Mouse (Mus musculus): ENCODE measurements around the gene 4930455H04Rik.

4930455H04Rik gene

DNA sequence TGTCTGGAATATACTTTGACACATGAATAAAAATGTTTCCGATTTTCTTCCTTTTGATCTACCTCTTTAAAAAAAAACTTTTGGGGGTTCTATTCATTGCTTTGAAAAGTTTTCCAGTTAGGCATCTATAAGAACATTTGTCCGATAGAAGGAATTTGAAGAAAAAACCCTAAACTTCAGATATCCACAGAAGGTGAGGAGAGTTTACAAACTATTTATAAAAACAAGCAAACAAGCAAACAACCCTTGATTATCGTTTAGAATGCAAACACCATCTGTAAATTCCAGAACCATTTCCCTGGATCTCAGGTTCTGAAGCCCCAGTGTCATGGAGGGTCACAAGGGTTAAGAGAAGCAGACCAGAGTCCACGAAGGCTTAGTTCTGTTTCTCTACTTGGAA lies at the start of gene 4930455H04Rik:
Gene 4930455H04Rik (plus strand): TSS at position 301 of the 400 bp plus-strand sequence.
- no peak for DNase-seq (ENCODE audit: low spot score)

DNA sequence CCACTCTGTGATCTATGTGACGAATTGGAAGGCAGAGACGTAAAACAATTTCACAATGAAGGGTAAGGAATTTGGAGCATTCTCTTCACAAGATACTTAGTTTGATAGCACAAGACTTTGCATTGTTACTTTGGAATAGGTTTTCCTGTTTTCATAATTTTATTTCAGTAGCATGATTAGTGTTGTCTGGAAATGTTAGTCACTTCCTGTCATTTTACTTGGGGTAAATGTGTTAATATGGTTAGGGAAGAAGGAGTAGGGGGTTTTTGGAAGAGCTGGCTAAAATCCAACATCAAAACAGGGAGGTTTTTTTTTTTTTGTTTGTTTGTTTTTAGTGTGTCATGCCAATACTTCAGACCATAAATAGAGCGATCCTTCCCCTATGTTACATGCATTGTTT lies 46.5 kb upstream of the 4930455H04Rik start:
- DNase-seq (ENCODE audit: low spot score), result no peak

DNA sequence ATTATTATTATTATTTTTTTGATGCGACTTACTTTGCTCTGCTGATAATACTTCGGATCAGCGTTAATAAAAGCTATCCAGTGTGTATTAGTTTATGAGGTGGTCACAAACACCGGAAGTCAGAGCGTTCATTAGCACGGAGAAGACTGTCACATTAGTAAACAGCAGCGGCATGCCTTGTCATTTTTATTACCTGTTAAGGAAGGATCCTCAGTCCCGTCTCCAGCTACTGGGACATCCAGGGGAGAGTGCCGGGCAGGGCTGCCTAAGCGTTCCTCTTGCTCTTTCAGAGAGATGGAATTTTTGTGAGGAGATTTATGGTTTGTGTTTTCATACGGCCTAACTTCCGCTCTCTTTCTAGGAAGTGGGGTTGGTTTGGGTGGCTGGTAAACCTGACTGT lies 45.0 kb upstream of the 4930455H04Rik start:
- no peak for DNase-seq (ENCODE audit: low spot score)

DNA sequence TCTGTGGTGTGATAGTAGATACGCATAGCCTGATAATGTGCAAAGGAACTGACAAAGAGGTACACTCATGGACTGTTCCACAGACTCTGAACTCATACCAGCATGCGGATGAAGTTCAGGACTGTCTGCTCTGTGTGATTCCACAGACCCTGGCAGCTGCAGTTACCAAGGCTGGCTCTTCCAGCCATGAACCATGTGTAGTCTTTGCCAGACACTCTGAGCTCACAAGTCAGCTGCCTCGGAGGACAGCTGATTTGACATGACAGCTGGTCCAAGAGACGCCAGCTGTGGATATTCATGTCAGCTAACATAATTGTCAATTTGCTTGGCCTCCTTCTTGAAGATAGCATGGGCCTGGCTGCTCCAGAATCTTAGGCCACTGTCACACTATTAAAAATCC lies 39.1 kb upstream of the 4930455H04Rik start:
- DNase-seq (ENCODE audit: low spot score), result peak; percentile 56

DNA sequence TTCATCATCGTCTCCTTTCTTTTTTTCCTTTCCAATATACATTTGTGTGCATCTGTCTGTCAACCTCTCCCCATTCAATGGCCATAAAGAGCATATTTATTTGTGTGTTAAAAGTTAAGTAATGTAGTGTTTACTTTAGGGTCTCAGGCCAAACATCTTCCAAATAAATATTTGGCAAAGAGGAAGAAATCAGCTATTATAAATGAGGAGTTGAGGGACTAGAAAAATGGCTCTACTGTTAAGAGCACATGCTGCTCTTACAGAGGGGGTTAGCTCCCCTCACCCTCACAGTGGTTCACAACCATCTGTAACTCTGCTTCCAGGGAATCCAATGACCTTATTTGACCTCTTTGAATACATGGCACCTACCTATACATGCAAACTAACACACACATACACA lies 34.9 kb upstream of the 4930455H04Rik start:
- DNase-seq (ENCODE audit: low spot score), result no peak

DNA sequence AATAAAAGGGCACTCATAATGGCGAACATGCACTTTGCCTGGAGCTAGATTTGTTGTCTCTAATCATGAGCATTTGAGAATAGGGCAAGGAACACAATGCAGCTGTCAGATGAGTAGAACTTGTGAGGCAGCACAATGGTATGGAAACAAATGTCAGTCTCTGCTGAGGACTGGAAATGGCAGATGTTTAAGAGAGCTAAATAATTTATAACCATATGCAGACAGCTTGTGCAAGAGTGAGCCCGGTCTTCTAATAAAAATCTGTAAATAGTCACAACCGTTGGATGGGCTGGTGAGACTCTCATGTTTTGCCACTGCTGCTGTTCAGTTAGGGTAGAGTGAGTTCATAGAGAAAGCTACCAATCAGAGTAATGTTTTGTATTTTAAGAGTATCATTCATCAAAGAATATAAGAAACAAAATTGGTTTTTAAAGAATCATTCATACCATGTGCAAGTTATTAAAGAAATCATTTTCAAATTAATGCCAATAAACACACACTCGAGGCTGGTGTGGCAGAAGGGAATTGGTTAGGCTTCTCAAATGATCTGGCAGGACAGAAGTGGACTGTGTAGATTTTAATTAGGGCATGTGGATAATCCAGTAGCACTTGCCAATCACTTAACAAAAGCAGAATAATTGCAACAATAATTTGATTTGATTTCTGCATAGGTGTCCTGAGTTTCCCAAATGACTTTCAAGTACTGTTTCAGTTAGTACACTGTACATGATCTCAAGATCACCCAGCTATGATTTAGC lies 31.0 kb upstream of the 4930455H04Rik start:
- no peak for DNase-seq (ENCODE audit: low spot score)

DNA sequence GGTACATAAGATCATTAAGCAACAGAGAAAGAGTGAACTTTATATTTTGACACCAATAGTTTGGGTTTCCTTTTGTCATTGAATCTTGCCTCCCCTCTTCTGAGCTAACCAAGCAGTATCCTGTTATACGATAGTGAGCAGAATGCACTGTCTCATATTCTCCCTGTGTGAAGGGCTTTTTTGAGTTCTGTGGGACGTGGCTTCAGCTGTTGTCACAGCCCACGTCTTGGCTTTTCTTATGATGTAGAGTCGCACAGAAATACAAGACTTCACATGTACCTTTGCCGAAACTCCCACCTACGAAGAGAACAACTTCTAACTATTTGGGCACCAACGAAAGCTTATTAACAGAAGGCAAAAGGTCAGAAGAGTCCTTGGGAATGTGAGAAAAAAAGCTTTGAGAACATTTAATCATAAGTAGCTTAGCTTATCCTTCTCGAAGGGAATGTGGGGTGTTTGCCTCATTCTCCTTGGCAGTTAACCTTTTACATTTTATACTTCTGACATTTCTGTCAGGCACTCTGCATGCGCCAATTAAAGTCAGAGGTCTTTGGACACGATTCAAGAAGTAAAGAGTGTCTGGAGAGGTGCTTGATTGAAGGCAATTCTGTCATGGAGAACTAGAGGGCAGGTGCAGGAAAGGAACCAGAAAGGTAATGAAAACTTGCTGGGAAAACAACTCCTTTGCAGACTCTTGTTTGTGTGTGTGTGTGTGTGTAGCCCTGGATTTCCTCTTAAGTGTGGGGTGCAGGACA lies 27.1 kb upstream of the 4930455H04Rik start:
- DNase-seq (ENCODE audit: low spot score), result no peak

DNA sequence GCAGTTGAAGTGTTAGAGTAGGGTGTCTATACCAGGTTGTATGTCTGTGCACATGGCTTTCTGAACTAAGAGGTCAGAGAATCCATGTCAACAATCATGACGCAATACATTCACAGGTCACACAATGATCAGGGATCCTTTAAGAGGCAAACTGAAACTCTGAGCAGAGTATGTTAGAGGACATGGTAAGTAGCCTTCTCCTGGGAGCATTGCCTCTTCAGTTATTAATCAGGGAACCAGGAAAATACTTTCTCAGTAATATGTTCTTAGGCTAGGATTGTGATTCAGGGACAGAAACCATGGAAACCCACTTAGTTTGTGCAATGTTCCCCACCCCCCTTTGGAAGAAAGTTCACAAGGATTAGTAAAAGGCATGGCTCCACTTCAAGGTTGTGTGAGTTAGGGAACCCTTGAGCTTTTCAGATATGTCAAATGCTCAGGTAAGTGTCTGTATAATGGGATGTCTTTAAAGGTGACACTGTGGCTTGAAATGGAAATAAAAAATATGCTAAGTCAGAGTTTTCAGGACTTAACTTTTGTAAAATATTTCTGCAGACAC lies 26.4 kb upstream of the 4930455H04Rik start:
- no peak for DNase-seq (ENCODE audit: low spot score)

DNA sequence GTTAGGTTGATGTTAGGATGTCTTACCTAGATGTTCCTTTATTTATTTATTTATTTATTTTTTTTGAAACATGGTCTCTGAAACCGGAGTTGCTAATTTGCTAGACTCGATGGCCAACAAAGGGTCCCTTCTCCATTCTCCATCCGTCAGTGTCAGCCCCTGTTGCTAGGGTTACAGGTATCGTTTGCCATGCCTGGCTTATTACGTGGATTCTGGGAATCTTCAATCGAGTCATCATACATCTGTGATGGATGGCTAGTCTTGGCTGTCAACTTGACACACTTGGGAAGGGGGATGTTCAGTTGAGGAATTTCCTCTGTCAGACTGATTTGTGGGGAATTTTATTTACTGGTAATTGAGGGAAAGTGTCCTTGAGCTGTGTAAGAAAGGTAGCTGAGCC lies 25.3 kb upstream of the 4930455H04Rik start:
- DNase-seq (ENCODE audit: low spot score), result no peak

DNA sequence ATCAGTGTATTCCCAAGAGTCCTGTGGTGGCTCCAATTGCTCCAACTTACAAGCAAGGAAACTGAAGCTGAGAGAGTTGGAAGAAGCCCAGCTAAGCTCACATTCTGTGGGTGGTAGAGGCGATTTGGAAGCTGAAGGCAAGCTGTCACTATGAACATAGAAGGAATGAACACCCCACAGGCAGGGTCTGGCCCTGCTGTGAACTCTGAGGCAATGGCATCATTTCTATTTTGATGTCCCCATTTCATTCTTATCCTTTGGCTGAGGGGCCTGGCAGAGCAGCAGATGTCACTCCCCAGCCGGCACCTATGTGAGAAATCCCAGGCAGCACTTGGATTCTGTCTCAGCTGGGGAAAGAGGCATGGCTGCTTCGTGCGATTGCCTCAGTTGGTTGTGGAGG lies 24.6 kb upstream of the 4930455H04Rik start:
- DNase-seq (ENCODE audit: low spot score), result no peak

DNA sequence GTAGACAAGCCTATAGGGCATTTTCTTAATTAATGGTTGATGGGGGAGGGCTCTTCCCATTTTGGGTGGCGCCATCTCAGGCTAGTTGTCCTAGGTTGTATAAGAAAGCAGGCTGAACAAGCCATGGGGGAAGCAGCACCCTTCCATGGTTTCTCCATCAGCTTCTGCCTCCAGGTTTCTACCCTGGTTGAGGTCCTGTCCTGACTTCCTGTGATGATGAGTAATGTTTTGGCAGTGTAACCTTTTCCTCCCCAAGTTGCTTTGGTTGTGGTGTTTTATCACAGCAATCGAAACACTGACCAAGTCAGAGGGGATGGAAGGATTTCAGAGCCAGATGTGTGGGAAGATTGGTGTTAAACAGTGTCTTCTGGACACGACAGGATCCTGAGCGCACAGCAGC lies 21.6 kb upstream of the 4930455H04Rik start:
- no peak for DNase-seq (ENCODE audit: low spot score)

DNA sequence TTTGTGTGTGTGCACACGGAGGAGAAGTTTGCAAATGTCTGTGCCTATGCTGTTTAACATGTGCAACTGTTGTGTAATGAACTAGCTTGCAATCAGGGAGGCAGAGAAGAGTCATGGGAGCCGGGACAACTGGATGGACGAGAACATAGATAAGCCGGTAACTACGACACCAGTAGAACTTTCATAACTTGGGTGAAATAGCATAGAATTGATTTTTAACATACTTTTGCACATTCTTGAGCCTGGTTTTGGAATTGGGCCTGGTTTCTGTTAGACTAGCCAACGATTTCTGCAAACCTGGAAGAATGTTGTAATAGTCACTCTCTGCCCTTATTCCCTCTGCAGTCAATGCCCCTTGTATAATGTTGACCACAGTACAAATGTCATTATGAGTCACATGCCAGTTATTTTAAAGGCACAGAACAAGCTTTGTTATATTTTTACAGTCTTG lies 17.4 kb upstream of the 4930455H04Rik start:
- no peak for DNase-seq (ENCODE audit: low spot score)

DNA sequence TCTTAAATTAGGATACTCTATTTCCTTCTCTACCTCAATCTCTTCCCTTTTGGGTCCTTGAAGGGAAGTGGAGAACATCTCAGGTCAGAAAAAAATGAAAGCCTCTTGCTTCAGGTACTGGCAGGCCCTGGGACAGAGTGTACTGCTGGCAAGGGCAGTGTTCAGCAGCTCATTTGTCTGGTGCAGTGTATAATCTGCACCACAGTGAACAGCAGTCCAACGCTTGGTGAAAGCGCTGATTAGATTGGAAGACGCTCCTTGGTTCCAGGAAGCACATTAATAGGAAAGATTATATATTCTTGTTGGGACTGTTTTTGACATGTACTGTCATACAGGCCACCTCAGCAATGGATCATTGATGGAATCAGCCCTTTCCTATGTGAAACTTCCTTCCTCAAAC lies 16.6 kb upstream of the 4930455H04Rik start:
- no peak for DNase-seq (ENCODE audit: low spot score)

DNA sequence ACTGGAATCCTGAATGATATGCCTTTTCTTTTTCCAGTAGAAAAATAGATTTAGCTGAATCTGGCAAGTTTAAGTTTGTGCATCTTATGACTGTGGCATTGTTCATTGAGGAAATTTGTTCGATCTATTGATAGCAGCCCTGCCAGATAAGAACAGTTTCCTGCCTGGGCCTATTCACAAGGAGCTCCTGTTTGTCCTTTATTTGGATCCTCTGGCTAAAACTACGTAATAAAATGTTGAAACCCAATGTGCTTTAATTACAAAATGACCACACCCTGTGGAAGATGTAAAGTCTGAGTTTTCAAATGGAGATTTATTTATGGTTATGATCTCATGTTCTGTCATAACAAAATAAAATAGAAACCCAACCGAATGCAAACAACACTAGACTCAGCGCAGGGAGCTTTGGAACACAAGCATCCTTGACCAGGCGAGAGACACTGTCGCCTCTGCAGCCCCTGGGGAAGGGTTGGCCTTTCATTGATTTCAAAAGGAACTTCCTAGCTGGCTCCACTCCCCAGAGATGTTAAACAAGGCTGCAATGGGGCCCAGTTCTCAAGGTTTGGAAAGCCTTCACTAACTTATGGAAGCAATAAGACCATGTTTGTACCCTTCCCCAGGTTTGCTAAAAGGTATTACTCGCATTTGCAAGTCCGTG lies 15.7 kb upstream of the 4930455H04Rik start:
- no peak for DNase-seq (ENCODE audit: low spot score)

DNA sequence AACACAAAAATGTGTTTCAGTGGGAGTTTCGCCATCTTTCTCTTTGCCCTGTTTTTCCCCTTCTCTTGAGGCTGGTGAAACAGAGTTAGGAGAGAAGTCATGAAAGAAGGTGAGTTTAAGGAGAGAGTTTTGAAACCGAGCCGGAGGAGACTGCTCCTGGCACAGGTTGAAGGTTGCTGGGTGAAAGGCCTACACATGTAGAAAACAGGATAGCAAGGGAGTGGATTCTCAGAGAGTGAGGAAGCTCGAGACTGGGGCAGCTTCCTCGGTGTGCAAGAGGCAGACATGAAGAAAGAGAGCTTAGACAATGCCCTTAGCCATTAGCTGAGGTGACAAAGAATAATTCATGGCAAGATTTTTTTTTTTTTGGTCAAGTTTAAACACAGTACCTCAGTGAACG lies 14.7 kb upstream of the 4930455H04Rik start:
- no peak for DNase-seq (ENCODE audit: low spot score)

DNA sequence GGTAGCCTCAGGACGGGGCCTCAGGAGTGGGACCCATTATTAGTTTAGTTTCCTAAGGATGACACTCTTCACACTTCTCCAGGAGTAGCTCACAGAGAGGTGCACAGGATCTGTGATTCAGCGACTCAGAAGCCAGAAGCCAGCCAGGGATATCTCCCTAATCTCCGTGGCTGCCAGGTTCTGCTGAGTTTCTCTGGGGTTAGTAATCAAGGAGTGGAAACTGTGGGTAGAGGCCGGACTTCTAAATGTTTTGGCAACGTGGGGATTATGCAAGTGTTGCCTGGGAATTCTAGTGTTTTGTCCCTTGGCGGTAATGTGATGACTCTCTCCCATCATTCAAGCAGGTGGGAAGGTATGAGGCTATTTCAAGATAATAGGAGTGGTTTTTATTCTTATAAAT lies 13.0 kb upstream of the 4930455H04Rik start:
- DNase-seq (ENCODE audit: low spot score), result no peak

DNA sequence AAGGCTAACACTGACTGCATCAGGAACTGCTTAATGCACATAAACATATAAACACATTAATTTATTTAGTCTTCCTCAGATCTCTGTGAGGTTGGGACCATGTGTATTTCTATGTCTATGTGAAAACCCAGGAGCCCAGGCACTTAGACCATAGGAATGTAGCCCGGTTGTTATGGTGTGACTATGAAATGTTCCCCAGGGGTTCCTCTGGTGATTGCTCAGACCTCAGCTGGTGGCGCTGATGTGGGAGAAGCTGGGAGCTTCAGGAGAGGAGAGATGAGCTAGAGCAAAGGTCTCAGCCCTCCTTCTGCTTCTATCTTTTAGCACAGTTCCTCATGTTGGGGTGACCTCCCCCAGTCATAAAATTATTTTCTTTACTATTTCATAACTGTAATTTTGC lies 7.7 kb upstream of the 4930455H04Rik start:
- no peak for DNase-seq (ENCODE audit: low spot score)

DNA sequence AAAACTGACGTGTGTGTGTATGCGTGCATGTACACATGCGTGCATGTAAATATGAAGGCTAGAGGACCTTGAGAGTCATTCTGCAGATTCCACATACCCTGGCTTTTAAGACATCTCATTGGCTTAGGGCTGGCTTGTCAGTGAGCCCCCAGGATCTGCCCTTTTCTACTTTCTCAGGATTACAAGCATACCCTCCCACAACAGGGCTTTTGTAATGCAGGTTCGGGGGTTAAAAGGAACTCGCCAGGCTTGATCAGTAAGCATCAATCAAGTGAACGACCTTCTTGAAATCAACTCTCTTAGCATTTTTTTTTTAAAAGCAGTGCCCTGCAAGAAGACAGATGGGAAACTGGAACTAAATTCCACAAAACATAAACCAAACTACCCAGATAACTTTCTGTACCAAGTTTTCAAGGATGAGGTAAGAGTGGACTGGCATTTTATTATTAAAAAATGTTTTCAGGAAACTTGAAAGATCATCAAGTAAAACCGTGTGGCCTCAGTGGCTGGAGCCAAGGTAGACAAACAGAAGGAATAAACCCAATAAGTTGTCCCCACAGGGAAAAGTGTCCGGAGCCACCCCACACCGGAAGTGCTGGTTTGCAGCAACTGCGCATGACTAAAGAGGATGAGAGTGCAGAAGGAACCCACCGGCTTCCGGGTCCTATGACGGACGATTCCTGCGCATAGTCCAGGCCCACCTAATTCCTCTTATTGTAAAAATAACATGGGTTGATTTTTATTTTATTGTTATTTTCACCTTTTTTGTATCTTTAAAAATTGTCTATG lies 6.5 kb upstream of the 4930455H04Rik start:
- DNase-seq (ENCODE audit: low spot score), result no peak

DNA sequence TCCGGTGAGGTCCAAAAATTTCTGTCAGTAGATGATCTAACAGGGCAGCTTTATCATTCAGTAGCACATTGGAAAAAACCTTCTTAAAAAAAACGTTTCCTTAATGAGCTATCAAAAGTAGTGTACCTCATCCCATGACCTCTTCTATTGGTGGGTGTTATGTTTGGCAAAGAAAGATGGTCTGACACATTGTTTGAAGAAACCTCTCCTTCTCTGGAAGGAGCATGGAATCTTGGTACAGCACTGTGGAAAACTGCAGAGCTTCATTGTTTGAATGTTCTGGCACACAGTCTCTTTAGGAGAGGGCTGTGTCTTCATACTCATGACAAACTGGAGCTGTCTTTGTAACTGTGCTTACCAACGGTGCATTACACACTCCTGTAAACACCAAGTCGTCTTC lies 4.9 kb upstream of the 4930455H04Rik start:
- no peak for DNase-seq (ENCODE audit: low spot score)

DNA sequence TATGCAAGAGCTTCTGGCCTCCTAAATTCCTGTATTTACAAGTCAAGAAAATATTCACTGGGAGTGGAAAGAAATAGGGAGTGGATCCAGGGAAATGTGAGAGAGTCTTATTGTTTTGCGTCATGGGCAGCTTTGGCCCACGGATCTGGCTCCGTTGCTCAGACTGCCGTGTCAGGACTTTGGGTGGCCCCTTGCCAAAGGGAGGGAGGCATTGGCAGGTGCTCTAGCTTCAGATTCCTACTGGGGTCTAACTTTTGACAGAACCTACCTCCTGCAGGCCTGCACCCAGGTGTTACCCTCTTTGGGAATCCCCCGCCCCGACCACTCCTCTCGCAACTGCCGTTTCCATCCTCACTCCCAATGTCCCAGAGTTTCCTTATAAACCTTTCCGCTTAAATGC lies 3.6 kb upstream of the 4930455H04Rik start:
- no peak for DNase-seq (ENCODE audit: low spot score)

DNA sequence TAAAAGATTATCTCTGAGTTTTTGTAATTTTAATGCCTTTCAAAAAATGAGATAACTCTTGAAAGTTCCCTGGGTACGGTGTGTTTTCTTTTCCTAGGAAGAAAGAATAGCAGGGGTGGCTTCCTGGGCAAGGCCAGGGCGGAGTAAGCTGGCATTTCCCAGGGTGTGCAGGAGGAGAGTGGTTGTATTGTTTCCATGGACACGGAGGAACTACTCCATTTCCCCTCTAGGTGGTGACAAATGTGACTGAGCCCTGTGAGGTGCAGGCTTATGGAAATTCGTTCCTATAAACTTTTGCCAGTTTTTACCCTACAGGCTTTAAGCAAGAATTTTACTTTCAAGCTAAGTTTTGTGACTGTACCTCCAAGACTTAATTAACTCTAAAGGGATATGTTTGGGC lies 1.8 kb upstream of the 4930455H04Rik start:
- no peak for DNase-seq (ENCODE audit: low spot score)

DNA sequence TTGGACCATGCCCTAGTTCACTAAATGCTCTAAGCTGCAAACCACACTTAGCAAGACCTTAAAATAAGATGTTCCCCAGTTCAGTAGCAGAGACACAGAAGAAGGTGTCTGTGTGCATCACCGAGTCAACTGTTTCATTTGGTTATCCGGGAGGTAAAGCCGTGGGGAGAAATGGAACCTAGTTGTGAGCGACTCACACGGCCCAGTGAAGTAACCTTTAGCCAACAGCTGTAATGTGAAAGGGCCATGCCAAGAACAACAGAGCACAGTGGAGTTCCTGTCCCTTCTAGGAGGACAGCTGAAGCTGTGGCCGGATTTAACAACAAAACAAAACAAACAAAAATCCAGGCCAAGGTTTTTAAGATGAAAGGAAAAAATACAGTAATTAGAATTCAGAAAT lies 1.3 kb upstream of the 4930455H04Rik start:
- DNase-seq (ENCODE audit: low spot score), result no peak

Measured in MN1 (cell line).